Comparison of ENCODE assay signal across 8 mouse cellular contexts in the genomic region with DNA sequence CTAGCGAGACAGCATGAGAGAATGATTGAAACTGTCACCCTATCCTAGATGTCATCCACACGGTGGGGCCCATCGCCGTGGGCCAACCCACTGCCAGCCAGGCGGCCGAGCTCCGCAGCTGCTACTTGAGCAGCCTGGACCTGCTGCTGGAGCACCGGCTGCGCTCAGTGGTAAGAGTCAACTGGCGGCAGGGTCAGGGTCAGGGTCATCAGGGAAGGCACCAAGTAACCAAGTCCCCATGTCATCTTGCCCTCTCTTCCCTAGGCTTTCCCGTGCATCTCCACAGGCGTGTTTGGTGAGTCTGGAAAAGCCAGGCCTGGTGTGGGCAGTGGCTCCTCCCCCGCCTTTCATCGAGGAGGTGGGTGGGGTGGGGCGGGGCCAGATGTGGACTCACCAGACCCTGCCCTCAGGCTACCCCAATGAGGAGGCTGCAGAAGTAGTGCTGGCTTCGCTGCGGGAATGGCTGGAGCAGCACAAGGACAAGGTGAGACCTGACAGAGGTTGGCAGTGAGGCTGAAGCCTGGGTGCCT. TPM values are rescaled to one million over a fixed set of nuclear protein-coding genes. Genes with fewer than 3 reads are reported as not detected.
DNase-seq lines count a peak whose midpoint lies in the region; ATAC-seq lines count a peak whose summit lies in the region.

No protein-coding gene starts in this region.

- no peak overlapping the region for H3K4me3 ChIP-seq in hindbrain, embryonic 12.5 days
- H3K4me3 ChIP-seq in limb, embryonic 13.5 days, result no peak overlapping the region

- ATAC-seq in hindbrain, embryonic 12.5 days (ENCODE audit: low FRiP score), result 0 out of 2 replicates have a peak, but pooled peaks have one; percentile 26
- ATAC-seq in limb, embryonic 13.5 days (ENCODE audit: low FRiP score, low read depth), result peak; percentile 29

- peaks cover 37% of the 10 kb centered on the region for H3K4me1 ChIP-seq in hindbrain, embryonic 12.5 days
- H3K4me1 ChIP-seq in limb, embryonic 13.5 days, result peaks cover 31% of the 10 kb centered on the region

- H3K4me2 ChIP-seq in hindbrain, embryonic 12.5 days (replicated peaks), result no peak overlapping the region
- peak overlapping the region; percentile 34 for H3K4me2 ChIP-seq in limb, embryonic 13.5 days (replicated peaks)

- H3K36me3 ChIP-seq in hindbrain, embryonic 12.5 days, result peaks cover 45% of the 10 kb centered on the region
- H3K36me3 ChIP-seq in limb, embryonic 13.5 days, result peaks cover 48% of the 10 kb centered on the region

- WGBS in hindbrain, embryonic 12.5 days, result 10% methylated on average over 17 of the region's 17 CpGs
- WGBS in limb, embryonic 13.5 days, result 10% methylated on average over 17 of the region's 17 CpGs

- peak; percentile 32 for DNase-seq in ovary, postnatal 36 days (ENCODE audit: low spot score)
- DNase-seq in ovary, postnatal 14 days (ENCODE audit: low spot score), result no peak
- peak; percentile 53 for DNase-seq in neural tube, embryonic 10.5 days (ENCODE audit: extremely low spot score, low spot score)
- DNase-seq in urinary bladder, adult 18-20 months (ENCODE audit: low spot score in 2 of 2), result no peak
- no peak for DNase-seq in layer of hippocampus, adult 9-11 months
- DNase-seq in gastrocnemius, adult 18-20 months (ENCODE audit: low spot score), result no peak

- peaks cover 3% of the 10 kb centered on the region for H3K27me3 ChIP-seq in hindbrain, embryonic 12.5 days
- peaks cover 2% of the 10 kb centered on the region; the same call in 1 of the 2 replicates for H3K27me3 ChIP-seq in limb, embryonic 13.5 days

- H3K27ac ChIP-seq in hindbrain, embryonic 12.5 days, result no peak overlapping the region
- no peak overlapping the region for H3K27ac ChIP-seq in limb, embryonic 13.5 days

- H3K9me3 ChIP-seq in hindbrain, embryonic 12.5 days (replicated peaks), result no peaks in the 10 kb centered on the region
- H3K9me3 ChIP-seq in limb, embryonic 13.5 days, result no peaks in the 10 kb centered on the region

- H3K9ac ChIP-seq in hindbrain, embryonic 12.5 days, result no peak overlapping the region
- no peak overlapping the region for H3K9ac ChIP-seq in limb, embryonic 13.5 days

RNA-seq across cellular contexts. Expression of gene Otub1, which starts 9.3 kb away (rescaled TPM):
- 217 and 218 TPM in 2 replicates for polyA plus RNA-seq in hindbrain, embryonic 12.5 days (2016; fragmentation: Nextera tagmentation; extraction: Ambion mirVana)
- polyA plus RNA-seq in limb, embryonic 13.5 days (2015; fragmentation: Nextera tagmentation; extraction: Ambion mirVana), result 226 and 229 TPM in 2 replicates
- 10 to 100 TPM; 50.8 to 57.0 TPM for total RNA-seq in gastrocnemius, adult 18-20 months (2021)

RNA-seq across cellular contexts. Expression of gene Cox8a, which starts 20.6 kb away (rescaled TPM):
- polyA plus RNA-seq in hindbrain, embryonic 12.5 days (2016; fragmentation: Nextera tagmentation; extraction: Ambion mirVana), result 715 and 817 TPM in 2 replicates
- polyA plus RNA-seq in limb, embryonic 13.5 days (2015; fragmentation: Nextera tagmentation; extraction: Ambion mirVana), result 734 and 747 TPM in 2 replicates
- 100 to 1,000 TPM in 1 of 2 experiments, 10 to 100 TPM in 1; 72.3 to 102 TPM for total RNA-seq in gastrocnemius, adult 18-20 months (2021)

RNA-seq across cellular contexts. Expression of gene Naa40, which starts 44.2 kb away (rescaled TPM):
- polyA plus RNA-seq in hindbrain, embryonic 12.5 days (2016; fragmentation: Nextera tagmentation; extraction: Ambion mirVana), result 75.9 and 77.6 TPM in 2 replicates
- 58.0 and 60.1 TPM in 2 replicates for polyA plus RNA-seq in limb, embryonic 13.5 days (2015; fragmentation: Nextera tagmentation; extraction: Ambion mirVana)
- total RNA-seq in gastrocnemius, adult 18-20 months (2021), result 10 to 100 TPM; 11.6 to 12.2 TPM

Comparison
In these comparisons a context has a peak if more than half of its experiments do, and no peak if none do; other contexts are left out.
1. DNase-seq: peak in ovary, postnatal 36 days (single experiment) and neural tube, embryonic 10.5 days (single experiment); none in ovary, postnatal 14 days (single experiment), urinary bladder, adult 18-20 months (0 of 2), layer of hippocampus, adult 9-11 months (single experiment) and gastrocnemius, adult 18-20 months (single experiment).